Mouse (Mus musculus) kidney, postnatal 4 days (tissue): ENCODE measurements around the gene Slc25a22.

Experiments used
- DNase-seq, 2 experiments: peaks; one replicate each; pipeline ENCODE4 v3.0.0; 2021; ENCODE audit warnings: mixed read lengths in 2 of 2

The Slc25a22 gene

GRCm38 (mm10) chr7:141437178-141438120, at the start of gene Slc25a22:
TSS of gene Slc25a22 (minus strand) at chr7:141437892.
- peak; percentile 87 to 92 for DNase-seq

GRCm38 (mm10) chr7:141487141-141487540, 49.4 kb upstream of the Slc25a22 start:
- DNase-seq = no peak

- no peak for DNase-seq
These were observed 48.5 kb upstream of the Slc25a22 start for GRCm38 (mm10) chr7:141486239-141486638.

GRCm38 (mm10) chr7:141485606-141486005, 47.9 kb upstream of the Slc25a22 start:
- no peak for DNase-seq

GRCm38 (mm10) chr7:141485186-141485585, 47.5 kb upstream of the Slc25a22 start:
- no peak for DNase-seq

- DNase-seq = no peak
These were observed 46.8 kb upstream of the Slc25a22 start for GRCm38 (mm10) chr7:141484186-141485120.

- DNase-seq = no peak
These were observed 45.5 kb upstream of the Slc25a22 start for GRCm38 (mm10) chr7:141483114-141483653.

- no peak for DNase-seq
These were observed 44.9 kb upstream of the Slc25a22 start for GRCm38 (mm10) chr7:141482531-141483024.

GRCm38 (mm10) chr7:141481498-141482401, 44.1 kb upstream of the Slc25a22 start:
- DNase-seq = peak; percentile 78 to 85

GRCm38 (mm10) chr7:141480842-141481497, 43.3 kb upstream of the Slc25a22 start:
- peak; percentile 68 to 80 for DNase-seq

GRCm38 (mm10) chr7:141478270-141478748, 40.6 kb upstream of the Slc25a22 start:
- no peak for DNase-seq

GRCm38 (mm10) chr7:141477578-141478269, 40.0 kb upstream of the Slc25a22 start:
- peak; percentile 50 to 66 for DNase-seq

- DNase-seq = no peak
These were observed 39.3 kb upstream of the Slc25a22 start for GRCm38 (mm10) chr7:141476981-141477370.

GRCm38 (mm10) chr7:141476226-141476980, 38.7 kb upstream of the Slc25a22 start:
- DNase-seq = peak; percentile 87 to 93

- DNase-seq = no peak
These were observed 38.1 kb upstream of the Slc25a22 start for GRCm38 (mm10) chr7:141475805-141476158.

- DNase-seq = peak; percentile 87 to 93
These were observed 37.5 kb upstream of the Slc25a22 start, which contains the start of the genes Polr2l and Tspan4 for GRCm38 (mm10) chr7:141475011-141475804. TSS of gene Polr2l (minus strand) at chr7:141475132. TSS of gene Tspan4 (plus strand) at chr7:141475240.

GRCm38 (mm10) chr7:141474160-141474559, 36.5 kb upstream of the Slc25a22 start:
- no peak for DNase-seq

- no peak for DNase-seq
These were observed 35.1 kb upstream of the Slc25a22 start for GRCm38 (mm10) chr7:141472763-141473162.

GRCm38 (mm10) chr7:141472226-141472625, 34.5 kb upstream of the Slc25a22 start:
- no peak for DNase-seq
